Mouse (Mus musculus) lung, adult 2 months (tissue): ENCODE results near the gene Prkch.

Source experiments
- CTCF ChIP-seq: fragments of 200-500 bp; IDR thresholded peaks from 2 replicates; pipeline ENCODE4 v1.5.1; 2011; ENCODE audit warnings: mild to moderate bottlenecking, low read length, control low read depth; ENCODE audit not compliant: insufficient read depth
- POLR2A ChIP-seq: fragments of 200-500 bp; IDR thresholded peaks from 2 replicates; pipeline ENCODE4 v1.6.1; 2011; ENCODE audit warnings: low read depth, mild to moderate bottlenecking, control low read depth, low read length, borderline replicate concordance; ENCODE audit errors: extremely low read depth

- TF ChIP-seq POLR2A: no peak
- no peak for TF ChIP-seq CTCF
Observed at GRCm38 (mm10) chr12:73715331-73715730, 130.7 kb downstream of the Prkch start.
